Mouse (Mus musculus): Measurements from ENCODE around the gene Ncs1. TPM values are rescaled to one million over a fixed set of nuclear protein-coding genes. Genes with fewer than 3 reads are reported as not detected.

Gene Ncs1
- polyA plus RNA-seq, 1 experiment from 2014 or later: 9.8 TPM

DNA sequence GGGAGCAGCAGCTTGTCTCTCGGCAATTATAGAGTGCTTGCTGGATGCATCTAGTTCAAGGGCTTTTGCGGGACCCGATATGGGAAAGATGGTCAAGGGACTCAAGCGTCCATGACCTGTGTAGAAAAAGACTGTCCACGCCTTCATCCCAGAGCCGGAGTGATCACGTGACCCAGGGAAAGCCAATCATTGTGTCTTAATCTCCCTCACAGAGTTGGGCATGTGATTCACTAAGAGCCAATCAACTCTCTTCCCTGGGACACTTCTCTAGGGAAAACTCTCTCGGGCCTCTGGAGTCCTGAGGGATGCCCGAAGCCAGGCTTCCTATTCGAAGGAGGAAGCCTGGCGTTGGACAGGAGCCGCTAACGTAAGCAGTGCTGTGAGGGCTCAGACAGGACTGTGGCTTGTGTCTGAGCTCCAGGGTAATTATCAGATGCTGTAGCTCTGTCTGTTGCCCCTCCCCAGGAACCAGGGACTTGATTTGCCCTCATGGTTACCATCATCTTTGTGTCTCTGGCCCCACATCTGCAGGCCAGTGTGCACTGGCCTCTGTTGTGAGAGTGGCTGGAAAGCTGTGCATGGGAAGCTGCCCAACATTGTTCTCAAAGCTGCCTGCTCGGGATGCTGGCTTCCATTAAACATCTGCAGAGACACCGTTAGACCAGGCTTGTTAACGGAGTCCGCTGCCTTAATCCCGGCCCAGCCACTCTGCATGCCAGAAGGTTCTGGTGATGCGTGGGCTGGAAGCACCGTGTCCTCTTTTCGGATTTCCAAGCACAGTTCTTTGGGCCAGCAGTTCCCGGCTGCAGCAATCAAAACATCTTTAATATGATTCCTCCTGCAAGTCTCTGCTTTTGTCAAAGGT is 59.4 kb downstream of the Ncs1 start:
- no peaks in the 10 kb centered on the region for H3K4me1 ChIP-seq (replicated peaks; ENCODE audit: control insufficient read depth, insufficient read depth)
- no peak overlapping the region for H3K4me3 ChIP-seq (ENCODE audit: low read depth, low read length)
- TF ChIP-seq EP300 (optimal IDR thresholded peaks at IDR 0.05): no peak
- no peak for TF ChIP-seq CTCF (IDR thresholded peaks at IDR 0.05; ENCODE audit: low read depth)
- DNase-seq (ENCODE audit: low spot score) (no peak), ATAC-seq (ENCODE audit: low FRiP score, low TSS enrichment) (no peak)
- H3K9ac ChIP-seq (ENCODE audit: low read length): no peak overlapping the region
- 67% methylated on average over 22 of the region's 22 CpGs for WGBS
- no peaks in the 10 kb centered on the region for H3K27me3 ChIP-seq (ENCODE audit: control insufficient read depth, insufficient read depth, low read length)
- no peaks in the 10 kb centered on the region for H3K36me3 ChIP-seq (ENCODE audit: control insufficient read depth, insufficient read depth, low read length)
- H3K4me2 ChIP-seq (replicated peaks; ENCODE audit: low read depth): no peak overlapping the region
- H3K9me3 ChIP-seq (ENCODE audit: control insufficient read depth, low read length): no peaks in the 10 kb centered on the region
- no peak overlapping the region for H3K27ac ChIP-seq (replicated peaks)

GRCm38 (mm10) chr2:31305684-31306083 is 60.1 kb downstream of the Ncs1 start:
- H3K4me3 ChIP-seq (ENCODE audit: low read depth, low read length): no peak overlapping the region
- no peaks in the 10 kb centered on the region for H3K36me3 ChIP-seq (ENCODE audit: control insufficient read depth, insufficient read depth, low read length)
- H3K27ac ChIP-seq (replicated peaks): no peak overlapping the region
- ATAC-seq (ENCODE audit: low FRiP score, low TSS enrichment): no peak
- TF ChIP-seq CTCF (IDR thresholded peaks at IDR 0.05; ENCODE audit: low read depth) (peak; percentile 66), EP300 (optimal IDR thresholded peaks at IDR 0.05) (no peak)
- no peaks in the 10 kb centered on the region for H3K9me3 ChIP-seq (ENCODE audit: control insufficient read depth, low read length)
- 49% methylated on average over 4 of the region's 4 CpGs for WGBS
- H3K9ac ChIP-seq (ENCODE audit: low read length): no peak overlapping the region
- H3K4me1 ChIP-seq (replicated peaks; ENCODE audit: control insufficient read depth, insufficient read depth): no peaks in the 10 kb centered on the region
- DNase-seq (ENCODE audit: low spot score): no peak
- H3K4me2 ChIP-seq (replicated peaks; ENCODE audit: low read depth): no peak overlapping the region
- H3K27me3 ChIP-seq (ENCODE audit: control insufficient read depth, insufficient read depth, low read length): no peaks in the 10 kb centered on the region

- H3K27ac ChIP-seq (replicated peaks): no peak overlapping the region
- H3K4me1 ChIP-seq (replicated peaks; ENCODE audit: control insufficient read depth, insufficient read depth): no peaks in the 10 kb centered on the region
- H3K9me3 ChIP-seq (ENCODE audit: control insufficient read depth, low read length): no peaks in the 10 kb centered on the region
- no peak overlapping the region for H3K4me3 ChIP-seq (ENCODE audit: low read depth, low read length)
- WGBS: 64% methylated on average over 4 of the region's 4 CpGs
- peaks cover under 1% of the 10 kb centered on the region; the same call in 1 of the 2 replicates for H3K27me3 ChIP-seq (ENCODE audit: control insufficient read depth, insufficient read depth, low read length)
- no peak for TF ChIP-seq EP300 (optimal IDR thresholded peaks at IDR 0.05)
- TF ChIP-seq CTCF (IDR thresholded peaks at IDR 0.05; ENCODE audit: low read depth): peak; percentile 40; the same call in 1 of the 2 replicates
- no peak for DNase-seq (ENCODE audit: low spot score)
- H3K36me3 ChIP-seq (ENCODE audit: control insufficient read depth, insufficient read depth, low read length): no peaks in the 10 kb centered on the region
- no peak for ATAC-seq (ENCODE audit: low FRiP score, low TSS enrichment)
- H3K4me2 ChIP-seq (replicated peaks; ENCODE audit: low read depth): no peak overlapping the region
- no peak overlapping the region for H3K9ac ChIP-seq (ENCODE audit: low read length)
Observed at GRCm38 (mm10) chr2:31308257-31308656, 62.6 kb downstream of the Ncs1 start.

- ATAC-seq (ENCODE audit: low FRiP score, low TSS enrichment) (no peak), DNase-seq (ENCODE audit: low spot score) (no peak)
- Histone ChIP-seq H3K9me3 (ENCODE audit: control insufficient read depth, low read length) (no peaks in the 10 kb centered on the region), H3K27ac (replicated peaks) (no peak overlapping the region), H3K4me3 (ENCODE audit: low read depth, low read length) (no peak overlapping the region), H3K9ac (ENCODE audit: low read length) (no peak overlapping the region), H3K4me2 (replicated peaks; ENCODE audit: low read depth) (no peak overlapping the region), H3K27me3 (ENCODE audit: control insufficient read depth, insufficient read depth, low read length) (peaks cover 4% of the 10 kb centered on the region; the same call in 1 of the 2 replicates), H3K4me1 (replicated peaks; ENCODE audit: control insufficient read depth, insufficient read depth) (no peaks in the 10 kb centered on the region), H3K36me3 (ENCODE audit: control insufficient read depth, insufficient read depth, low read length) (no peaks in the 10 kb centered on the region)
- TF ChIP-seq CTCF (IDR thresholded peaks at IDR 0.05; ENCODE audit: low read depth): no peak
- no peak for TF ChIP-seq EP300 (optimal IDR thresholded peaks at IDR 0.05)
- WGBS: 49% methylated on average over 15 of the region's 15 CpGs
Observed at GRCm38 (mm10) chr2:31309549-31309948, 63.9 kb downstream of the Ncs1 start.

DNA sequence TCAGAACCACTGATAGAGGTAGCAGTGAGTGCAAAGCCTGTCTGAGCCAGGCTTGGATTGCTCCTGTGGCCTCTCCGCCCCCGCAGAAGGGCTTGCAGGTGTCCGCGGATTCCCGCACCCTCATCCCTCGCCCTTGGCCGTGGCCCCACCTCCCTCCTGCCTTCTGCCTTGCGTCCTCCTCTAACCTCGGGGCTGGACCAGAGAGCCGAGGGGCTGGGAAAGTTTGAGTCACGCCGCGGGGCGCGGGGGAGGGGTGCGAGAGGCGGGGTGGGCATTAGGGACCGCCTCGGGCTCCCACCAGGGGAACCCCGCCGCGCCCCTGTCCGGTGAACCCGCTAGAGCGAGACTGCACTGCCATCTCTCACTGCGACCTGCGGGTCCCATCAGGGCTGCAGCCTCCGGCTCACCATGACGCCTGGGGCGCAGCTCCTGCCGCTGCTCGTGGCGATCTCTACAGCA is 68.4 kb downstream of the Ncs1 start, which contains the start of gene Hmcn2:
Hmcn2 (plus strand) TSS at position 409 of the 459 bp plus-strand sequence.
- no peak for TF ChIP-seq CTCF (IDR thresholded peaks at IDR 0.05; ENCODE audit: low read depth)
- no peak for TF ChIP-seq EP300 (optimal IDR thresholded peaks at IDR 0.05)
- ATAC-seq (ENCODE audit: low FRiP score, low TSS enrichment) (peak; percentile 45; the same call in 1 of the 2 replicates), DNase-seq (ENCODE audit: low spot score) (no peak)
- Histone ChIP-seq H3K27ac (replicated peaks) (peak within 1 kb of the TSS; percentile 30; the same call in 1 of the 2 replicates), H3K9ac (ENCODE audit: low read length) (peak within 1 kb of the TSS; percentile 50; the same call in 1 of the 2 replicates), H3K4me3 (ENCODE audit: low read depth, low read length) (peak within 1 kb of the TSS; percentile 39), H3K4me2 (replicated peaks; ENCODE audit: low read depth) (peak within 1 kb of the TSS; percentile 46), H3K27me3 (ENCODE audit: control insufficient read depth, insufficient read depth, low read length) (peaks cover 4% of the 10 kb centered on the region; the same call in 1 of the 2 replicates), H3K4me1 (replicated peaks; ENCODE audit: control insufficient read depth, insufficient read depth) (peaks cover 2% of the 10 kb centered on the region; the same call in 1 of the 2 replicates), H3K9me3 (ENCODE audit: control insufficient read depth, low read length) (no peaks in the 10 kb centered on the region), H3K36me3 (ENCODE audit: control insufficient read depth, insufficient read depth, low read length) (no peaks in the 10 kb centered on the region)
- 1% methylated on average over 19 of the region's 33 CpGs for WGBS

DNA sequence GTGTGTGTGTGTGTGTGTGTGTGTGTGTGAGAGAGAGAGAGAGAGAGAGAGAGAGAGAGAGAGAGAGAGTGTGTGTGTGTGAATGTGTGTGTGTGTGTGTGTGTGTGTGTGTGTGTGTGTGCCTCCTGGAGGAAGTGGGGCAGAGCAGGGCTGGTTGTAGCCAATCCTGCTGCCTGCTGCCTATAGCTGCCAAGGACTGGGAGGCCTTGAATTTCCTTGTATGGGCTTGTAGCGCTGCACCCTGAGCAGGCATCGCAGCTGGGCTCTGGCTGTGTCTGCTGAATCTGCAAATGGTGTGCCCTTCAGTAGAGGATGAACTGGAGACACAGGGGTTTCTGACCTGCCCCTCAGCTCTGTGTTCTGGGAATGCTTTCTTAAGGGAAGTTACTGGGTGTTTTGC is 72.5 kb downstream of the Ncs1 start:
- peak; percentile 77; the same call in 1 of the 2 replicates for ATAC-seq (ENCODE audit: low FRiP score, low TSS enrichment)

More for the DNA sequence above, 72.5 kb downstream of the Ncs1 start:
- Histone ChIP-seq H3K4me3 (ENCODE audit: low read depth, low read length) (no peak overlapping the region), H3K36me3 (ENCODE audit: control insufficient read depth, insufficient read depth, low read length) (no peaks in the 10 kb centered on the region), H3K4me2 (replicated peaks; ENCODE audit: low read depth) (no peak overlapping the region), H3K9me3 (ENCODE audit: control insufficient read depth, low read length) (no peaks in the 10 kb centered on the region), H3K27ac (replicated peaks) (peak overlapping the region; percentile 78), H3K27me3 (ENCODE audit: control insufficient read depth, insufficient read depth, low read length) (peaks cover 4% of the 10 kb centered on the region; the same call in 1 of the 2 replicates), H3K4me1 (replicated peaks; ENCODE audit: control insufficient read depth, insufficient read depth) (peaks cover 2% of the 10 kb centered on the region; the same call in 1 of the 2 replicates), H3K9ac (ENCODE audit: low read length) (no peak overlapping the region)
- TF ChIP-seq CTCF (IDR thresholded peaks at IDR 0.05; ENCODE audit: low read depth) (no peak), EP300 (optimal IDR thresholded peaks at IDR 0.05) (no peak)
- DNase-seq (ENCODE audit: low spot score): no peak
- 9% methylated on average over 2 of the region's 2 CpGs for WGBS
